Mouse (Mus musculus): ENCODE results near the gene Gabrb2.

DNA sequence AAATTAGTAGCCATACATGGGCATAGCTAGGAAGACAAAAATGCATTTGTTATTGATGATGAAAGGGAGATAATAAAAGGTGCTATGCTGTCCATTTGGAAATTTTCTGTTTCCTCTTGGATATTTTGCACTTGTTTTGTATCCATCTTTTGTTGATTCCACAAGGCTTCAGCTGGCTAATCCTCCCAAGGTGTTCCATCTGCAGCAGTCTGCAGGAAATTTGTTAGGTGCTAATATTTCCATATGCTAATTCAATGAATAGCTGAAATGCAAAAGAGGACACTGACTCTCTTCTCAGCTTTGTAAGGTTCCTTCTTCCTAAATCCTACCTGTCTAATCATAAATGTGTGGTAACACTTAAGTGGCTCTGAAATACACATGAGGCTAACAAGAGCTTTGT is 24.1 kb downstream of the Gabrb2 start:
- no peak for TF ChIP-seq CTCF (IDR thresholded peaks at IDR 0.05 in 2 of 3, conservative IDR thresholded peaks at IDR 0.05 in 1 of 3; ENCODE audit: control insufficient read depth in 1 of 3, insufficient read depth in 1 of 3, low read depth in 2 of 3, low read length in 3 of 3, poor library complexity in 1 of 3, severe bottlenecking in 1 of 3)
- TF ChIP-seq HCFC1 (IDR thresholded peaks at IDR 0.05; ENCODE audit: low read depth, low read length) = no peak
- no peak for TF ChIP-seq ETS1 (IDR thresholded peaks at IDR 0.05; ENCODE audit: low read depth, low read length)
- no peak for TF ChIP-seq ZC3H11A (IDR thresholded peaks at IDR 0.05; ENCODE audit: low read depth, low read length)

Measured in MEL (cell line).